In the genomic region with DNA sequence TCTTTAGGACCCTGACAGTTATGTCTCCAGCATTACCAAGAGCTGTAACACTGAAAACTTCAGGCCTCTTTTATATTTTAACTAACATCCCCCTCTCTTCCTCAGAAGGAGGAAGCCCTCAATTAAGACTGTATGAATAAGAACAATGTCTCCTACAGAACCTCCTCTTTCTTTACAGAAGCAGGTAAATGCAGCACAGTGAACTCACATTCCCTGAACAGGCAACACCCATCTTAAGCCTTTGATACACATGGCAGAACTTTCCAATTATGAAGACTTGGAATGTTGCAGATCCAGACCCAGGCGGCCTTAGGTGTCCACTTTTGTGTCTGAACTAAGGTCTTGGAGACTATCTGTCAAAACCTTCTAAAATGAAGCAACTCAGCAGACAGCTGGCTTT, we compare ENCODE assay signal across 15 mouse cellular contexts.
"Had no signal": no experiment of that assay in that cellular context is flagged by ENCODE, and none has a peak within 500 bp of the region (broad histone marks: within the 10 kb centered on the region; RNA-seq: fewer than 3 reads in every experiment).

No protein-coding gene starts in this region.

- H3K4me1 ChIP-seq: liver, embryonic 12.5 days; midbrain, embryonic 13.5 days; midbrain, embryonic 15.5 days; neural tube, embryonic 12.5 days had no signal

- H3K4me2 ChIP-seq: liver, embryonic 12.5 days; lung, embryonic 14.5 days; midbrain, embryonic 11.5 days; midbrain, embryonic 13.5 days; midbrain, embryonic 15.5 days; neural tube, embryonic 12.5 days had no signal

- ATAC-seq: liver, embryonic 12.5 days; midbrain, embryonic 13.5 days; midbrain, embryonic 15.5 days had no signal

- H3K9ac ChIP-seq: liver, embryonic 12.5 days; liver, embryonic 14.5 days; lung, embryonic 14.5 days; midbrain, embryonic 13.5 days; midbrain, embryonic 15.5 days; neural tube, embryonic 12.5 days had no signal

- H3K27ac ChIP-seq: liver, embryonic 12.5 days; liver, embryonic 14.5 days; macrophage; midbrain, embryonic 13.5 days; midbrain, embryonic 15.5 days; neural tube, embryonic 12.5 days had no signal

- H3K9me3 ChIP-seq: liver, embryonic 12.5 days; megakaryocyte, embryonic 14.5 days; midbrain, embryonic 13.5 days; midbrain, embryonic 15.5 days; neural tube, embryonic 12.5 days had no signal

- DNase-seq: lung, adult 18-20 months; lung, embryonic 14.5 days; lung, postnatal 10 days; right cerebral cortex, postnatal 14 days; thymus, adult 18-20 months; thymus, postnatal 14 days; thymus, postnatal 36 days had no signal

- H3K27me3 ChIP-seq: liver, embryonic 12.5 days; megakaryocyte, embryonic 14.5 days; midbrain, embryonic 13.5 days; midbrain, embryonic 15.5 days; neural tube, embryonic 12.5 days had no signal

- H3K4me3 ChIP-seq: liver, embryonic 12.5 days; megakaryocyte, embryonic 14.5 days; midbrain, embryonic 13.5 days; midbrain, embryonic 15.5 days; neural tube, embryonic 12.5 days had no signal
